Mouse (Mus musculus) MEL (cell line): ENCODE results near the gene Gimap9.

Source experiments
- BHLHE40 ChIP-seq: IDR thresholded peaks from 2 replicates; pipeline ENCODE4 v1.6.1; 2012; ENCODE audit warnings: low read depth, mild to moderate bottlenecking, inconsistent platforms, low read length, improper control_type of control experiment, borderline replicate concordance
- CTCF ChIP-seq, 3 experiments: IDR thresholded peaks in 2 of 3; conservative IDR thresholded peaks in 1 of 3; 2 replicates each; pipeline ENCODE4 v1.5.1; 2011 to 2012; ENCODE audit warnings: low read length in 3 of 3, low read depth in 2 of 3, mild to moderate bottlenecking in 2 of 3, improper control_type of control experiment in 1 of 3, inconsistent platforms in 1 of 3, mixed read lengths in 1 of 3, moderate library complexity in 1 of 3; ENCODE audit not compliant: control insufficient read depth in 1 of 3, insufficient read depth in 1 of 3, poor library complexity in 1 of 3, severe bottlenecking in 1 of 3
- ETS1 ChIP-seq: IDR thresholded peaks from 2 replicates; pipeline ENCODE4 v1.6.1; 2012; ENCODE audit warnings: low read depth, mild to moderate bottlenecking, inconsistent platforms, low read length, improper control_type of control experiment, moderate library complexity
- MAFK ChIP-seq: IDR thresholded peaks from 2 replicates; pipeline ENCODE4 v1.6.1; 2011; ENCODE audit warnings: low read depth, mild to moderate bottlenecking, low read length, improper control_type of control experiment, borderline replicate concordance
- MAX ChIP-seq: IDR thresholded peaks from 2 replicates; pipeline ENCODE4 v1.6.1; 2011; ENCODE audit warnings: low read length, improper control_type of control experiment
- NRF1 ChIP-seq: IDR thresholded peaks from 2 replicates; pipeline ENCODE4 v1.6.1; 2014; ENCODE audit warnings: low read depth, mild to moderate bottlenecking, inconsistent platforms, low read length, improper control_type of control experiment, moderate library complexity; ENCODE audit not compliant: poor library complexity, insufficient read depth, severe bottlenecking
- POLR2A ChIP-seq, 2 experiments: IDR thresholded peaks; 2 replicates each; pipeline ENCODE4 v1.6.1; 2011 to 2012; ENCODE audit warnings: low read length in 2 of 2, mild to moderate bottlenecking in 2 of 2, control low read depth in 1 of 2, improper control_type of control experiment in 1 of 2, low read depth in 1 of 2, moderate library complexity in 1 of 2; ENCODE audit not compliant: control insufficient read depth in 1 of 2, insufficient read depth in 1 of 2, poor library complexity in 1 of 2
- RAD21 ChIP-seq: IDR thresholded peaks from 2 replicates; pipeline ENCODE4 v1.6.1; 2011; ENCODE audit warnings: mild to moderate bottlenecking, low read depth, low read length, improper control_type of control experiment
- RCOR1 ChIP-seq: IDR thresholded peaks from 2 replicates; pipeline ENCODE4 v1.6.1; 2012; ENCODE audit warnings: low read depth, mild to moderate bottlenecking, inconsistent platforms, low read length, improper control_type of control experiment
- ZKSCAN1 ChIP-seq: IDR thresholded peaks from 2 replicates; pipeline ENCODE4 v1.6.1; 2012; ENCODE audit warnings: low read depth, mild to moderate bottlenecking, inconsistent platforms, low read length, improper control_type of control experiment, moderate library complexity

- TF ChIP-seq CTCF (IDR thresholded peaks at IDR 0.05 in 2 of 3, conservative IDR thresholded peaks at IDR 0.05 in 1 of 3; ENCODE audit: control insufficient read depth in 1 of 3, insufficient read depth in 1 of 3, low read depth in 2 of 3, low read length in 3 of 3, poor library complexity in 1 of 3, severe bottlenecking in 1 of 3) (no peak), POLR2A (IDR thresholded peaks at IDR 0.05; ENCODE audit: control insufficient read depth in 1 of 2, insufficient read depth in 1 of 2, low read depth in 1 of 2, low read length in 2 of 2, poor library complexity in 1 of 2) (no peak), MAFK (no peak), ETS1 (no peak), RAD21 (no peak), NRF1 (no peak), MAX (no peak), ZKSCAN1 (no peak), RCOR1 (no peak), BHLHE40 (no peak)
These were observed 1.8 kb downstream of the Gimap9 start for GRCm38 (mm10) chr6:48677492-48678345.
